Mouse (Mus musculus): ENCODE results near the gene Gm3336.

GRCm38 (mm10) chr8:70720739-70721138, 2.4 kb downstream of the Gm3336 start:
- TF ChIP-seq CTCF (IDR thresholded peaks at IDR 0.05; ENCODE audit: extremely low read depth, insufficient read length, insufficient replicate concordance, low read depth, low read length) (peak; percentile 83; the same call in 1 of the 2 replicates), POLR2A (IDR thresholded peaks at IDR 0.05; ENCODE audit: low read depth, low read length) (no peak)

All from small intestine, adult 2 months (tissue).